Mouse (Mus musculus): ENCODE results near the gene Pard3. TPM values are rescaled to one million over a fixed set of nuclear protein-coding genes. Genes with fewer than 3 reads are reported as not detected.

Gene Pard3
- polyA plus RNA-seq, 1 experiment: 13.2 TPM

GRCm38 (mm10) chr8:127068719-127069118 lies 5.0 kb downstream of the Pard3 start:
- no peak for DNase-seq
- no peak overlapping the region for H3K27ac ChIP-seq (ENCODE audit: insufficient read depth, low read length)
- H3K27me3 ChIP-seq (ENCODE audit: control insufficient read depth, insufficient read depth, low read length): 0 out of 2 replicates have a peak, but pooled peaks cover 1% of the 10 kb centered on the region
- 93% methylated on average over 3 of the region's 3 CpGs for WGBS
- peaks cover 3% of the 10 kb centered on the region; the same call in 1 of the 2 replicates for H3K4me1 ChIP-seq (ENCODE audit: control insufficient read depth, insufficient read depth, low read length)
- no peak overlapping the region for H3K4me3 ChIP-seq (replicated peaks; ENCODE audit: insufficient read depth, low read depth, low read length)
- TF ChIP-seq CTCF (IDR thresholded peaks at IDR 0.05; ENCODE audit: borderline replicate concordance, insufficient read depth, low read depth, low read length) (no peak), POLR2A (IDR thresholded peaks at IDR 0.05; ENCODE audit: borderline replicate concordance, insufficient read depth, low read length) (no peak)

- TF ChIP-seq CTCF (IDR thresholded peaks at IDR 0.05; ENCODE audit: borderline replicate concordance, insufficient read depth, low read depth, low read length): no peak
- no peak for TF ChIP-seq POLR2A (IDR thresholded peaks at IDR 0.05; ENCODE audit: borderline replicate concordance, insufficient read depth, low read length)
- H3K4me1 ChIP-seq (ENCODE audit: control insufficient read depth, insufficient read depth, low read length): peaks cover 3% of the 10 kb centered on the region; the same call in 1 of the 2 replicates
- no peak overlapping the region for H3K27ac ChIP-seq (ENCODE audit: insufficient read depth, low read length)
- H3K4me3 ChIP-seq (replicated peaks; ENCODE audit: insufficient read depth, low read depth, low read length): no peak overlapping the region
- peak; percentile 55 to 77 for DNase-seq
- 31% methylated on average over 3 of the region's 3 CpGs for WGBS
- 0 out of 2 replicates have a peak, but pooled peaks cover 1% of the 10 kb centered on the region for H3K27me3 ChIP-seq (ENCODE audit: control insufficient read depth, insufficient read depth, low read length)
Observed at GRCm38 (mm10) chr8:127070225-127070624, 6.5 kb downstream of the Pard3 start.

GRCm38 (mm10) chr8:127073052-127073618 lies 9.4 kb downstream of the Pard3 start:
- H3K4me1 ChIP-seq (ENCODE audit: control insufficient read depth, insufficient read depth, low read length): peaks cover 3% of the 10 kb centered on the region; the same call in 1 of the 2 replicates
- H3K4me3 ChIP-seq (replicated peaks; ENCODE audit: insufficient read depth, low read depth, low read length): no peak overlapping the region
- TF ChIP-seq POLR2A (IDR thresholded peaks at IDR 0.05; ENCODE audit: borderline replicate concordance, insufficient read depth, low read length) (no peak), CTCF (IDR thresholded peaks at IDR 0.05; ENCODE audit: borderline replicate concordance, insufficient read depth, low read depth, low read length) (no peak)
- H3K27me3 ChIP-seq (ENCODE audit: control insufficient read depth, insufficient read depth, low read length): no peaks in the 10 kb centered on the region
- H3K27ac ChIP-seq (ENCODE audit: insufficient read depth, low read length): no peak overlapping the region
- WGBS: 73% methylated on average over 5 of the region's 5 CpGs
- no peak for DNase-seq

GRCm38 (mm10) chr8:127076511-127076910 lies 12.8 kb downstream of the Pard3 start:
- H3K27me3 ChIP-seq (ENCODE audit: control insufficient read depth, insufficient read depth, low read length): no peaks in the 10 kb centered on the region
- no peaks in the 10 kb centered on the region for H3K4me1 ChIP-seq (ENCODE audit: control insufficient read depth, insufficient read depth, low read length)
- H3K4me3 ChIP-seq (replicated peaks; ENCODE audit: insufficient read depth, low read depth, low read length): no peak overlapping the region
- no peak for DNase-seq
- no peak for TF ChIP-seq CTCF (IDR thresholded peaks at IDR 0.05; ENCODE audit: borderline replicate concordance, insufficient read depth, low read depth, low read length)
- no peak for TF ChIP-seq POLR2A (IDR thresholded peaks at IDR 0.05; ENCODE audit: borderline replicate concordance, insufficient read depth, low read length)
- 91% methylated on average over 7 of the region's 7 CpGs for WGBS
- H3K27ac ChIP-seq (ENCODE audit: insufficient read depth, low read length): no peak overlapping the region

- TF ChIP-seq CTCF (IDR thresholded peaks at IDR 0.05; ENCODE audit: borderline replicate concordance, insufficient read depth, low read depth, low read length) (no peak), POLR2A (IDR thresholded peaks at IDR 0.05; ENCODE audit: borderline replicate concordance, insufficient read depth, low read length) (no peak)
- Histone ChIP-seq H3K4me3 (replicated peaks; ENCODE audit: insufficient read depth, low read depth, low read length) (no peak overlapping the region), H3K4me1 (ENCODE audit: control insufficient read depth, insufficient read depth, low read length) (no peaks in the 10 kb centered on the region), H3K27me3 (ENCODE audit: control insufficient read depth, insufficient read depth, low read length) (no peaks in the 10 kb centered on the region), H3K27ac (ENCODE audit: insufficient read depth, low read length) (no peak overlapping the region)
- DNase-seq: no peak
- 66% methylated on average over 5 of the region's 5 CpGs for WGBS
Observed at GRCm38 (mm10) chr8:127079244-127079805, 15.6 kb downstream of the Pard3 start.

GRCm38 (mm10) chr8:127081297-127081696 lies 17.6 kb downstream of the Pard3 start:
- H3K4me1 ChIP-seq (ENCODE audit: control insufficient read depth, insufficient read depth, low read length): no peaks in the 10 kb centered on the region
- WGBS: 95% methylated on average over 3 of the region's 3 CpGs

GRCm38 (mm10) chr8:127082486-127082885 lies 18.8 kb downstream of the Pard3 start:
- Histone ChIP-seq H3K27ac (ENCODE audit: insufficient read depth, low read length) (no peak overlapping the region), H3K4me3 (replicated peaks; ENCODE audit: insufficient read depth, low read depth, low read length) (no peak overlapping the region), H3K27me3 (ENCODE audit: control insufficient read depth, insufficient read depth, low read length) (no peaks in the 10 kb centered on the region), H3K4me1 (ENCODE audit: control insufficient read depth, insufficient read depth, low read length) (no peaks in the 10 kb centered on the region)
- DNase-seq: no peak
- TF ChIP-seq CTCF (IDR thresholded peaks at IDR 0.05; ENCODE audit: borderline replicate concordance, insufficient read depth, low read depth, low read length) (no peak), POLR2A (IDR thresholded peaks at IDR 0.05; ENCODE audit: borderline replicate concordance, insufficient read depth, low read length) (no peak)
- 37% methylated on average over 2 of the region's 2 CpGs for WGBS

More at GRCm38 (mm10) chr8:127081297-127081696, 17.6 kb downstream of the Pard3 start:
- DNase-seq: no peak
- Histone ChIP-seq H3K4me3 (replicated peaks; ENCODE audit: insufficient read depth, low read depth, low read length) (no peak overlapping the region), H3K27ac (ENCODE audit: insufficient read depth, low read length) (no peak overlapping the region), H3K27me3 (ENCODE audit: control insufficient read depth, insufficient read depth, low read length) (no peaks in the 10 kb centered on the region)
- no peak for TF ChIP-seq POLR2A (IDR thresholded peaks at IDR 0.05; ENCODE audit: borderline replicate concordance, insufficient read depth, low read length)
- no peak for TF ChIP-seq CTCF (IDR thresholded peaks at IDR 0.05; ENCODE audit: borderline replicate concordance, insufficient read depth, low read depth, low read length)

- no peak for TF ChIP-seq CTCF (IDR thresholded peaks at IDR 0.05; ENCODE audit: borderline replicate concordance, insufficient read depth, low read depth, low read length)
- TF ChIP-seq POLR2A (IDR thresholded peaks at IDR 0.05; ENCODE audit: borderline replicate concordance, insufficient read depth, low read length): no peak
- no peak for DNase-seq
- Histone ChIP-seq H3K27ac (ENCODE audit: insufficient read depth, low read length) (no peak overlapping the region), H3K27me3 (ENCODE audit: control insufficient read depth, insufficient read depth, low read length) (no peaks in the 10 kb centered on the region; the same call in 1 of the 2 replicates), H3K4me1 (ENCODE audit: control insufficient read depth, insufficient read depth, low read length) (no peaks in the 10 kb centered on the region), H3K4me3 (replicated peaks; ENCODE audit: insufficient read depth, low read depth, low read length) (no peak overlapping the region)
- WGBS: 96% methylated on average over 6 of the region's 6 CpGs
Observed at GRCm38 (mm10) chr8:127084565-127084964, 20.9 kb downstream of the Pard3 start.

Data from cerebellum, adult 2 months (tissue).